Mouse (Mus musculus) embryonic facial prominence, embryonic 11.5 days (tissue): ENCODE measurements at regions not wholly inside any gene's neighbourhood (a gene's known extent, or its start where the extent isn't known, plus 50 kb on each side); places are given as distances from the start of the nearest gene placed in this dataset.

Experiments
- ATAC-seq: fragments of 200-750 bp; cut with Nextera tagmentation; replicated peaks from 2 replicates; pipeline ENCODE4 v1.8.0; 2017; ENCODE audit warnings: low read depth; ENCODE audit not compliant: insufficient number of reproducible peaks, low FRiP score, low TSS enrichment
- DNase-seq: peaks from one replicate; pipeline ENCODE4 v3.0.0-alpha.2; 2015; ENCODE audit warnings: low spot score
- H3K27ac ChIP-seq: fragments of 300-500 bp; sonication (generic); replicated peaks from 2 replicates; pipeline ENCODE4 v1.5.1; 2014; ENCODE audit warnings: mild to moderate bottlenecking, low read depth, low read length, control low read depth
- H3K27me3 ChIP-seq: fragments of 300-500 bp; sonication (generic); 2 replicates; pipeline ENCODE4 v1.6.1; 2014; ENCODE audit warnings: mild to moderate bottlenecking, low read length, moderate library complexity, mixed read lengths; ENCODE audit not compliant: control insufficient read depth, insufficient read depth
- H3K36me3 ChIP-seq: fragments of 300-500 bp; sonication (generic); replicated peaks from 2 replicates; pipeline ENCODE4 v1.6.1; 2014; ENCODE audit warnings: low read depth, mild to moderate bottlenecking, low read length, moderate library complexity, mixed read lengths; ENCODE audit not compliant: control insufficient read depth, insufficient read depth
- H3K4me1 ChIP-seq: fragments of 300-500 bp; sonication (generic); 2 replicates; pipeline ENCODE4 v1.6.1; 2014; ENCODE audit warnings: low read length, mixed read lengths; ENCODE audit not compliant: control insufficient read depth, insufficient read depth
- H3K4me2 ChIP-seq: fragments of 300-500 bp; sonication (generic); 2 replicates; pipeline ENCODE4 v1.6.1; 2014; ENCODE audit warnings: low read depth, mild to moderate bottlenecking, control low read depth, low read length, moderate library complexity
- H3K4me3 ChIP-seq: fragments of 300-500 bp; sonication (generic); 2 replicates; pipeline ENCODE4 v1.5.1; 2014; ENCODE audit warnings: low read depth, low read length, control low read depth
- H3K9ac ChIP-seq: fragments of 300-500 bp; sonication (generic); replicated peaks from 2 replicates; pipeline ENCODE4 v1.6.1; 2014; ENCODE audit warnings: mild to moderate bottlenecking, control low read depth, low read length
- H3K9me3 ChIP-seq: fragments of 300-500 bp; sonication (generic); replicated peaks from 2 replicates; pipeline ENCODE4 v1.6.1; 2016; ENCODE audit warnings: mild to moderate bottlenecking, low read length, inconsistent platforms, mixed read lengths; ENCODE audit not compliant: control insufficient read depth
- WGBS: fragments of 180-500 bp; shearing (Covaris S2); extraction: QIAGEN DNeasy Blood & Tissue Kit; methylation state at CpG from one replicate; pipeline ENCODE4 v1.1.7; 2014; 5-methylcytosine and 5-hydroxymethylcytosine counted together

GRCm38 (mm10) chr3:52929827-52930605 is 87.0 kb downstream of the Cog6 start:
- H3K4me1 ChIP-seq: no peaks in the 10 kb centered on the region
- H3K4me2 ChIP-seq: no peak overlapping the region
- no peaks in the 10 kb centered on the region for H3K27me3 ChIP-seq
- no peak overlapping the region for H3K9ac ChIP-seq
- ATAC-seq: no peak
- H3K4me3 ChIP-seq: no peak overlapping the region
- H3K9me3 ChIP-seq: no peaks in the 10 kb centered on the region
- H3K36me3 ChIP-seq: no peaks in the 10 kb centered on the region
- DNase-seq: no peak
- no peak overlapping the region for H3K27ac ChIP-seq
- 54% methylated on average over 13 of the region's 13 CpGs for WGBS

DNA sequence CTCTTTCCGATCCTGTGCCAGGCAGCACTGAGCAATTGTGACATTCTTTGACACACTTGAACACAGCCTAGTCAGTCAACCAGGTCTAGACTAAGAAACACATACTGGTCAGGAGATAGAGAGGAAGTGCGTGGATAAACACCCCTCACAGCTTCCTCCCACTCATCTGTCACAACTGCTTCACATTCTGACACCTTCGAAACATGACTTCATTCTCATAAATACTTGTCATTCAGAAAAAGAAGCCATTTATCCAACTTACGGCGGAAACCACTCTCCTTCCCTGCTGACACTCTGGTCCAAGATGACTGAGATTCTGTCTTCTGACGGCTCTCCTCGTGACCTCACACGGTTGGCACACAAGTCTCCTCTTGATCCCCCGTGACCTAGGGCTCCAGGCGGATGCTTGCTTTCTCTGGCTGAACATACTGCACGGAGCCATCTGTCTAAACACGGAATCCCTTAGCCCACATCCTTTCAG is 89.6 kb downstream of the Cog6 start:
- Histone ChIP-seq H3K9ac (no peak overlapping the region), H3K27ac (no peak overlapping the region), H3K4me2 (no peak overlapping the region), H3K36me3 (no peaks in the 10 kb centered on the region), H3K4me3 (no peak overlapping the region), H3K27me3 (no peaks in the 10 kb centered on the region), H3K9me3 (no peaks in the 10 kb centered on the region), H3K4me1 (no peaks in the 10 kb centered on the region)
- DNase-seq (peak; percentile 29), ATAC-seq (no peak)
- WGBS: 47% methylated on average over 12 of the region's 12 CpGs

GRCm38 (mm10) chr3:52926549-52926948 is 90.5 kb downstream of the Cog6 start:
- no peak for ATAC-seq
- H3K27me3 ChIP-seq: no peaks in the 10 kb centered on the region
- 57% methylated on average over 3 of the region's 3 CpGs for WGBS
- no peak overlapping the region for H3K27ac ChIP-seq
- no peak overlapping the region for H3K9ac ChIP-seq
- H3K4me2 ChIP-seq: no peak overlapping the region
- no peaks in the 10 kb centered on the region for H3K4me1 ChIP-seq
- H3K4me3 ChIP-seq: no peak overlapping the region
- DNase-seq: no peak
- H3K9me3 ChIP-seq: no peaks in the 10 kb centered on the region
- no peaks in the 10 kb centered on the region for H3K36me3 ChIP-seq

GRCm38 (mm10) chr3:52925223-52925622 is 91.8 kb downstream of the Cog6 start:
- Histone ChIP-seq H3K9ac (no peak overlapping the region), H3K4me2 (no peak overlapping the region), H3K27ac (no peak overlapping the region), H3K4me1 (no peaks in the 10 kb centered on the region), H3K4me3 (no peak overlapping the region), H3K36me3 (no peaks in the 10 kb centered on the region), H3K27me3 (no peaks in the 10 kb centered on the region), H3K9me3 (no peaks in the 10 kb centered on the region)
- DNase-seq: peak; percentile 35
- ATAC-seq: no peak
- WGBS: 58% methylated on average over 3 of the region's 3 CpGs

- Histone ChIP-seq H3K27me3 (no peaks in the 10 kb centered on the region), H3K27ac (no peak overlapping the region), H3K4me1 (no peaks in the 10 kb centered on the region), H3K9me3 (no peaks in the 10 kb centered on the region), H3K4me3 (no peak overlapping the region), H3K36me3 (no peaks in the 10 kb centered on the region), H3K4me2 (no peak overlapping the region), H3K9ac (no peak overlapping the region)
- ATAC-seq (no peak), DNase-seq (no peak)
- 64% methylated on average over 2 of the region's 2 CpGs for WGBS
These were observed 92.4 kb downstream of the Cog6 start for GRCm38 (mm10) chr3:52924631-52925030.

DNA sequence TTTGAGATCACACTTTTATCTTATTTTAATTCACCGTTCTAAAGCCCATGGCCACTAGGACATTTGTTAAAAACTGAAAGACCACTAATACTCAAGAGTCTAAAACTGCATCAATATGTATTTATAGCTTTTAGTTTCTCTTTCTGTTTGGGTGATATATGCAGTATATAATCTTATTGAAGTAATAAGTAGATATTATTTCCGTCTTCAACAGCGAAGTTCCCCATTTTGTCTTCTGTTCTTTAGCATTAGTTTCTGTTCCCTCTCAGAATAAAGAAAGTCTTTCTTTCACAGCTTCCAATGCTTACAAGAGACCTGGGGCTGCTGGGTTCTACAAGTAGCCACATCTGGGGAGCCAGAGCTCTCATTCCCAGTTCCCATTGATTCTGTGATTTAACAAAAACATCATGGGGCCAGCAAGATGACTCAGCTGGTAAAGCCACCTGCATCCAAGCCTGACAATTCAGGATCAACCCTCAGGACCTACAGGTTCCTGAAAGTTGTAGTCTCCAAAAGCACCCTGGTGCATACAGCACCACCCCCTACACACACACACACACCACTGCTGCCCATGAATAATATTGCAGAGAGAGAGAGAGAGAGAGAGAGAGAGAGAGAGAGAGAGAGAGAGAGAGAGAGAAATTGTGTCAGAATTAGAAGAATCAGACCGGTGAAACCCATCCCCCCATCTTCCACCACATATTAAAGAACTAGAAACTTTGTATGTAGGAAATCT is 93.0 kb downstream of the Cog6 start:
- H3K9me3 ChIP-seq: no peaks in the 10 kb centered on the region
- no peaks in the 10 kb centered on the region for H3K36me3 ChIP-seq
- H3K4me2 ChIP-seq: no peak overlapping the region
- WGBS: 89% methylated on average over 4 of the region's 4 CpGs
- DNase-seq: no peak
- ATAC-seq: no peak
- H3K4me1 ChIP-seq: no peaks in the 10 kb centered on the region
- H3K27ac ChIP-seq: no peak overlapping the region
- no peaks in the 10 kb centered on the region for H3K27me3 ChIP-seq
- H3K9ac ChIP-seq: no peak overlapping the region
- no peak overlapping the region for H3K4me3 ChIP-seq

GRCm38 (mm10) chr3:52922411-52922810 is 94.6 kb downstream of the Cog6 start:
- no peak for ATAC-seq
- WGBS: 91% methylated on average over 8 of the region's 8 CpGs
- DNase-seq: no peak

More at GRCm38 (mm10) chr3:52922411-52922810, 94.6 kb downstream of the Cog6 start:
- Histone ChIP-seq H3K27me3 (no peaks in the 10 kb centered on the region), H3K27ac (no peak overlapping the region), H3K9ac (no peak overlapping the region), H3K36me3 (no peaks in the 10 kb centered on the region), H3K4me1 (no peaks in the 10 kb centered on the region), H3K9me3 (no peaks in the 10 kb centered on the region), H3K4me2 (no peak overlapping the region), H3K4me3 (no peak overlapping the region)
